Mouse (Mus musculus): ENCODE measurements around the gene Ddx27.

Ddx27 gene

GRCm38 (mm10) chr2:167081639-167082038 is 66.6 kb downstream of the Ddx27 start:
- no peak for DNase-seq (ENCODE audit: low spot score in 2 of 2)
